Mouse (Mus musculus) liver, postnatal 0 days (tissue): ENCODE measurements around the gene Vps13c.

Experiments used
- CTCF ChIP-seq: sonication (generic); IDR thresholded peaks from 2 replicates; pipeline ENCODE4 v1.5.1; 2016; ENCODE audit warnings: antibody characterized with exemption, low read depth
- EP300 ChIP-seq: IDR thresholded peaks from 2 replicates; pipeline ENCODE4 v1.6.1; 2016; ENCODE audit warnings: antibody characterized with exemption, low read depth, mild to moderate bottlenecking

- TF ChIP-seq CTCF (no peak), EP300 (no peak)
These were observed 7.4 kb downstream of the Vps13c start for GRCm38 (mm10) chr9:67847606-67848005.
